Mouse (Mus musculus) forelimb bud, embryonic 11.5 days (tissue): ENCODE results near the gene Fhit.

Source experiments
- DNase-seq: peaks from one replicate; pipeline ENCODE4 v3.0.0-alpha.2; 2012; ENCODE audit warnings: low read depth, low spot score

Gene Fhit

DNA sequence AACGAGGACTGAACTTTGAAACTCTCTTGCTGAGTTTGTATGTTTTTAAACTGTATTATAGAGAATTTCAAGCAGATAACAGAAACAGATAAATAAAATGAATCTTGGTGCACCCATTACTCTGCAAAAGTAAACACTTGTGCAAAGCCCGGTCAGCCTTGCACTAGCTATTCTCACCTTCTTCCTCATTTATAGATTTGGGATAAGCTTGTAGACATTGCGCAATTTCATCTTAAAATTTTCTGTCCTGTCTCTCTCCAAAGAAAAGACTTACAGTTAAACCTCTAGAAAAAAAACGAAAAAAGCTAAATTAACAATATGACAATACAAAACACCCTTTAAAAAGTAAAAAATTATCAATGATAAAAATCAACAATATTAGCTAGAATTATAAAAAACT, 795.0 kb downstream of the Fhit start:
- DNase-seq = no peak

DNA sequence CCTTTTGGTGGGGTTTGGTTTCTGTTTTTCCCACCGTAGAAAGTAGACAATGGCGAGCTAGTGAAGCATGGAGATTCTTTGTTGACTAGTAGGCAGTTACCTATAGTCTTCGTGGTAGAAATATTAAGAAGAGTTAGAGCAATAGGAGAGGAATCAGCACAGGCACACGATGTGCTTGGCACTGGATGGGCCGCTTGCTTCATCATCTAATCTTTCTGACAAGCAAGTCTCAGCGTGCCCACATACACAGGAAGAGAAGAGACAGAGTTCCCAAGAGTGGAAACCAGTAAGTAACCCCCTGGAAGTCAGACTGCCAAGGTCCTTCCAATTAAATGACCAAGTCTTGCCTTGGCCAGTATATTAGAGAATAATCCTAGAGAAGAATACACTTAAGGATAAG, 797.6 kb downstream of the Fhit start:
- no peak for DNase-seq

DNA sequence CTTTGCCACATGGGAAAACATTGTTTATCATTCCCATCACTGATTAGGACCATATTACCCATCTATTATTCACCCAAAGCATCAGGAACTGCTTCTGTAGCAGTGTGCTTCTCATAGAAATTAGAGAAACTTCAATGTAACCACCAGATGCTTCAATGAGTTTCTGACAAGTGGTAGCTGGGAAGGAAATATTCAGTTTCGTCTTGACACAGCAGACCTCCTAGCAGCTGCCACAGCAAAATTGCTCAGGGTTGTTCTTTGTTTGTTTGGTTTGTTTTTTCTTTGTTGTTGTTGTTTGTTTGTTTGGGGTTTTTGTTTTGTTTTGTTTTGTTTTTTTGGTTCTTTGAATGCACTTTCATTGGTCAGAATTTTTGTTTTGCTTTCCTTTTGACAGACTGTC, 798.5 kb downstream of the Fhit start:
- DNase-seq = no peak

DNA sequence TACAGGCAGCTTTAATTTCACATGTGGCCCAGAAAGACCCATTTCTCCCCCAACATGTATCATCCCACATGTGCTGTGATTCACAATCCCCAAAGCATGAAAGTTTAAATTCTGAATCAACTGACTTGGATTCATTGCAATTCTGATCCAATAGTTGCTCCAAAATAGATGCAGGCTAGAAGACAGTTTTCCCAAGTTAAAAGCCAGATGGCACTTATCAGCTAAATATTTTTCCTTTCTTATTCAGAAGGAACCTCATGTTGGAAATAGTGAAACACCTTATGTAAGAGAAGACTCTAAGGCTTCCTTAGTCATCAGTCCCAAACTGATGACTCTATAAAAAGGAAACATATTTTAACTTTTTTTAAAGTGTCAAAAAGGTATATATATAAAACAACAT, 815.9 kb downstream of the Fhit start:
- DNase-seq = no peak

DNA sequence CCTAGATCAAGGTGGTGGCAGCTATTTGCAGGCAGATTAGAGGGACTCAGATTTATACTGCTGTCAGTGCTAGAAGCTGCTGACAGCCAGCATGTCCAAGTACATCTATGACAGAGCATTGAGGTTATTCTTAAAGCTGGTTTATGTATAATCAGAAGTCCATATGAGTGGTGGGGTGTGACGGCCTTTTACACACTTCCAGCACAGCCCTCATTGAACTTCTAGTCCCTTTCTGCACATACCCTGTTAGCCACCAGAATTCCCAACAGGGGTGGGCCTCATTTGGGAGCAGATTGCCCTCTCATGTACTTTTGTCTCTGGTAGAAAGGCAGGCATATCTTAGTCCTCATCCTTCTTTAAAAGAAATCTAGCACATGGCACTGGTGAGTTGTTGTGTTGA, 817.8 kb downstream of the Fhit start:
- DNase-seq = no peak

DNA sequence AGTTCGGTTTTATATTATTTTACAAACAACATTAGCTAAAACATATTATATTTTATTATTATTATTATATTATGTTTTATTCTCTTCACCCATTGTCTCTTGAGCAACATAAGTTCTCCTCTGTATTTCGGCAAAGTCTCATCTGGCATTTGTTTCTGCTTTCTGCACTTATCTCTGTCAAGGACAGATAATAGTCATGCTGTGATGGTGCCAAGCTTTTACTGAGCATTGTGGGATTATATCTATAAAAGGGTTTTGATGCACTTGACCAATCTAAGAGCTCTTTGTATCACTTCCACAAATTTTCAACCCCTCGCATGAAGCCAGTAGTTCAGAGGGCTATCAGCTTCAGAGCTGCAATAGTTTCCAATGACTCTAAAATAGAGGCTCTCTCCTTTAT, 845.1 kb downstream of the Fhit start:
- DNase-seq = no peak

DNA sequence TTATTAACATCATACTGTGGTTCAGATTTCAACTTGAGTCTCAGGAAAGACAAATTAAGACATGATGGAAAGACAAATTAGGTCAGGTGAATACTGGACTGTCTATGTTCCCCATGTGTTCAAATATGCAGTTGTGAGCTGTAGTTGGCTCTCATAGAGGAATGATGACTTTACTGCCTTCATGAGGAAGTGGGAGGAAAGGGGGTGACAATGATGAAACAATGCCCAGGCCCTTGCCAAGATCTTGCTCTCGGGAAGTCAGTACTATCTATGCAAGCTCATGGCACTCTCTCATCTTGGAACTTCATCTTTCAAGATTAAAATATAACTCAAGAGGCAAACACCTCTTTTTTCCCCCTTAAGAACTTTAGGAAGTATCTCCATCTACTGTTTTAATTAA, 849.6 kb downstream of the Fhit start:
- DNase-seq = no peak

DNA sequence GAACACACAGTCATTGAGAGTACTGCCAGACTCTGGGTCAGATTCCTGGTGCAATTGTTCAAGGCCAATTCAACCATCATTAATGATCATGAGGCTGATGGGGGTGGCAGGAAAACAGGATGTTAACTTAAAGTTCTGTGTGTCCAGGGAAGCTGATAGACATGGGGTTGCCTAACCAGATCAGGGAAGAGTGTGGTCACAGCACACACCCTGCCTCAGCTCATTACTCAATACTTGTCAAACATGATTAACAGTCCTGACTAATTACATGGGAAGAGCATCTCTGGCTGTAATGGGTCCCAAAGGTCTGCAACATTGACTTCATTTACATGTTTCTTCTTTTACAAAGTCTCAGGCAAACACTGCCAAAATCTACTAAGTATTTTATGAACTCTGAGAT, 856.5 kb downstream of the Fhit start:
- DNase-seq = no peak

DNA sequence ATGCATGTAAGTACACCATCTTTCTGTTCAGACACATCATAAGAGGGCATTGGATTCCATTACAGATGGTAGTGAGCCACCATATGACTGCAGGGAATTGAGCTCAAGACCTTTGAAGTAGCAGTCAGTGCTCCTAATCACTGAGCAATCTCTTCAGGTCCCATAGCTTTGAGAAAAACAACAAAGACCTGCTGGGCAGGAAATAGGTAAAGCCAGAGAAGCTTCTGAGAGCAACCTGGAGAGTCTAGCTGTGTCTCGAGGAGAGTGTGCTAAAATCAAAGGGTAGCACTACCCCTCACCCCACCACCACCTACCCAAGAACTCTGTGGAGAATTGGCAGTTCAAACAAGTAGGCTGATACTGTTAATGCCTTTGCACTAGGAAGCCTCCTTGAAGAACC, 860.3 kb downstream of the Fhit start:
- no peak for DNase-seq

DNA sequence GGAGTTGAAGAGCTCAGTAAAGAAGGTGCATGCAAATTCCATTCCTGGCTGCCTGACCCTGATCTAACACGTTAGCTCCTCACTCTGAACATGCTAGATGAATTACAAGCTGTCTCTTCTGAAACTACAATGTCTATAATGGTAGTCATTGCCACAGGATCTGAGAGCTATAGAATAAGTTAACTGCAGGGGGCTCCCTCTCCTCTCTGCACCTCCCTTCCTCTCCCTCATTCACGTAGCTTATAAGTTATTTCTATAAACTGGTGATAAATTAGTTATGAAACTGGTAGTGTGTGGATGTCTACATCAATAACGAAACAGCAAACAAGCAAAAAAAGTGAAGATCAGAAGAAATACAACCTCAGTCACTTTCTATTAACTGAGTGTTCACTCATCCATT, 860.9 kb downstream of the Fhit start:
- DNase-seq = no peak

DNA sequence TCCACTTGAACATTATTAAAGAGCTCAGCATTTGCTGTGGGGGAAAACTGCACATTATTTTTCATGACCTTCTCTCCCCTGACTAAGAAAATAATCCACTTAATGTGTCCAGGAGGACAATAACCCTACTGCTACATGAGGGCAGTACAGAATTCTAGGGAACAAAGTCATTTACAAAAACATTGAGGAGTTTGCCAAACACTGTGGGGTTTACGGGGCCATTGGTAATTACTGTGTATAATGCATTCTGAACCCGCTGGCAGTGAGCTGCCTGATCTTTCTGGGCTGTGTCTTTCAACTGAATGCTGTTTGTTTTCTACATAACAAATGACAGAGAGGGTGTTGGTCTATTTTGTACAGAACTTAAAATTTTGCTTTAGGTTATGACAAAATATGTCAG, 862.8 kb downstream of the Fhit start:
- no peak for DNase-seq

DNA sequence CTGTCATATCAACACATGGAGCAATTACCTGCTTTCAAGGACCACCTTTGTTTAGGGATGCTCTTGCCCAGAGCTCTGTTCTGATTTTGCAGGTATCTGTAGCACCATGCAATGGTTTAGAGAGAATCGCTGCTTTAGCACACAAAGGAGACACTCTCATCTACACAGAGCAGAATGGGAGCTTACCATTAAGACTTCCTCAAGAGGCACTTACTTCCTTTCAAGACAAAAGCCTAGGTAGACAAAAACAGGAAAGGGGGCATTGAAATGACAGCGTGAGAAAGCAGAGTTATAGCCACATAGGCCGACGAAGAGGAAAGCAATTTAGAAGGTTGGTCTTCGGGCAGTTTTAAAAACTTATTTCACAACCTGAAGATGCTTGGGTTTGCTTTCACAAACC, 872.8 kb downstream of the Fhit start:
- no peak for DNase-seq

DNA sequence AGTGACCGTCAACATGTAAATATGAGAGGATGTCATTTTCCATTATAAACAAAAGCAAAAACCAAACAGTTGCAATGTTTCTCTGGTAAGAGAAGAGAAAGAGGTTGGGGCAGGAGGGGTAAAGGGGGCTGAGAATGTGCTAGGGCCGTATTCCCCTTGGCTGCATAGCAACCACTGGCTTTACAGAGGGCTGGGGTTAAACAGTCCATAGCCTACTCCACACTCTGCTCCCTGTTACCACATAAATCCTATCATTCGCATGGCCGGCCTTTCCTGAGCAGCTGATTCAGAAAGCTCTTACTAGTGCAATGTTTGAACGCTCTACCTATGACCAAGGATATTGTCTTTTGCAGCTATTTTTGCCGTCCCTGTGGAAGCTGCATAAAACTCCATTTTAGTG, 875.8 kb downstream of the Fhit start:
- DNase-seq = no peak

DNA sequence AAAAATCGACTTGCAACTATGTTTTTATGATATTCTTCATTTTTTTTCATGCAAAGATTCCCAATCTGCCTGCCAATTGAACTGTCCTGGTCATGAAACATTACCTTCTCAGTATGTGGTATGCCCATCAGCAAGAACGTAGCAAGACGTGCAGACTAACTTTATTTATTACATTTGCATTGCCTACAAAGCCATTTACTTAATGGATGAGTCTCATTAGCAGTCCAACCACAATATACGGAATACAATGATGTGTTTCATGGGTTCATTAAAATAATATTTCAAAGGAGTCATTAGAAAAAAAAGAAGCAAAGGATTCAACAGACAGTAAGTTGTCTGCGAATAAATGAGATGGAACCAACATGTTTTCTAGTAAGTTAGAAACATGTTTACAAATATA, 933.1 kb downstream of the Fhit start:
- DNase-seq = no peak

DNA sequence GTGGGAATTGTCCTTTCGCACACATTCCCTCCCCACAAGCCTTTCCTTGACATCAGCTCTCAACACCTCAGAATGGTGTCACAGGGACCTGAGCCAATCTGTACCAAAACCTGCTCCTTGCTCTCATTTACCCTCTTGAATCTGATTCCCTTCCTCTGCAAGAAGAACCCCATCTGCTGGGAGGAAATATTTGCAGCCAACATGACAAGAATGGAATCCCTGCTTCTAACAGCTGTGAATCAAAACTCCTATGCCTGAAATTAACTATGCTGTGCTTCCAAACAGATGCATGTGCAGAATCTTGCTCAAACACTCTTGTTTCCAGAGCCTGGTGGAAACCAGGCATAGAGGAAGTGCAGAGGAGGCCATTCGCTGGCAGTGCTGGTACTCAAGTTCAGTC, 940.0 kb downstream of the Fhit start:
- DNase-seq = no peak

DNA sequence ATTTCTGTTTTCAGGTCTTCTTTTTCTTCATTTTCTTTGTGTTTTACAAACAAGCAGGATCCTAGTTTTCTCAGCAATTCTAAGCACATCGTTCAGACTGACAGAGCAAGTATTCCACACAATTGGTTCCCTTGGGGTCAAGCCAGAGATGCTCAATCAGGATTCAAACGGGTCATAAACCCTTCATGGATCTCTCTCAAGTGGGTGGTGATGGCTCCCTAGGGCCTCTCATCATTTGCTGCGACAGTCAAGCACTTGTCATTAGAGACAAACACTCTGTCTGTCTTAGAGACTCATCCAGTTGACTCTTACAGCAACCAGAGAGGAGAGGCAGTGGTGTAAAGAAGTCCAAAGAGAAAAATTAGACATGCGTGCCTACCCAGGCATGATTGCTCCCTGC, 948.6 kb downstream of the Fhit start:
- no peak for DNase-seq

DNA sequence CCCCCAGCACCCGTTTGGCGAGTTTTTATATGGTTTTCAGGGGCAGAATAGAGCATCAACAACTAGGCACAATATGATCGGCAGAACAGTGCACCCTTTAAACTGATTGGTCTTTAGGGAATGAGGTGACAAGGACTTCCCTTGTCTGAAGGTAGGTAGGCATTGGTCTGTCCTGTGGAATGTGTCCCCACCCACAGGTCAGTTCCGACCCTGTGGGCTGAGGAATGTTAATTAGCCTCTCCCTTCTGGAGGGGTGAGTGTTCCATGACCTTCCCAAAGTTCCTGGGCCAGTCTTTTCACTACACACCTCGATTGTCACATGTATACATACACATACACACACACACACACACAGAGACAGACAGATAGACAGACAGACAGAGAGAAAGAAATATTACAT, 950.7 kb downstream of the Fhit start:
- no peak for DNase-seq

DNA sequence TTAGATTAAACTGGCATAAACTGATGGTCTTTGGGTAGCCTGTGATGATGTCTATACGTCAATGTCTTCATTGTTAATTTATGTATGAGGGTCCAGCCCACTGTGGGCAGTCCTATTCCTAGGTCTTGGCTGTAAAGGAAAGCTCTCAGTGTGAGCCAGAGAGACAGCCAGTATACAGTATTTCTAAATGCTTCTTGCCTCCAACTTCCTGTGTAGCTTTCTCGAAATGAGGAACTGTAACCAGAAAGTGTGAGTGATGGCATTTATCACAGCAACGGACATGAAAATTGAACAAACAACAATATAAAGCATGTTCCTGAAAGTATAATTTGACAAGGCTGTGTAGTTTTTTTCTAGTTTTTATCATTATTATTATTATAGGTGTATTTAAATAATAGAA, 952.8 kb downstream of the Fhit start:
- DNase-seq = no peak

DNA sequence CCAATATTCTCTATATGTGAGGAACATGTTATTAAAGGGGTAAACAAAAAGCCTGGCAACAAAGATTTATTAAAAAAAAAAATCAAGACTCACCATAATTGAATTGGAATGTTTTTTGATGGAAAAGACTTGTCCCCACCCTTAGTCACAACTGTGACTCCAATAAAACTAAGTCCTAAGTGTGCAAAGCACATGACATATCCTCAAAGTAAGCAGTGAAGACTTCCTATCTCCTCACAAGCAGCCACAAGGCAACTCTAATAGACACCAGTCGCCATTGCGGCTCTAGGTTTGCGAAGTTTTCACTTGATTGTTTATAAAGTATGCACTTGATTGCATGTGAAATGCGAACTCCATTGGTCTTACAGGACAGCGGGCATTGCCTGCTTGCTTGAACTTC, 956.1 kb downstream of the Fhit start:
- DNase-seq = no peak

DNA sequence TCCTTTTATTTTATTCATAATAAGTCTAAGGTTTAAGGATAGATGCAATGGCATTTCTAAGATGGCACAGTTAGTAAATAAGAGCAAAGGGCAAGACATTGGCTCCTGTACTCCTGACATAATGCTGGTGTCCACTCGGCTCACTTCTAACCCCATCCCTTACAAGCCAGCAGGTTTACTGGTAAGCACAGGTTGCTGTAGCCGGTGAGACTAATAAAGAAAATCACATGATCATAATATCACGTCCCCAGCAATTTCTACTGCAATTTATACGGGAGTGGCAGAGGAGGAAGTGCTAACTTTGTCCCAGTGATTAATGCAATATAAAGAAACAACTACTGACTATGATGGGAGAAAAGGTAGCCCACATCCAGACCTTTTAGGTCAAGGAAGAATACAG, 956.5 kb downstream of the Fhit start:
- DNase-seq = no peak

DNA sequence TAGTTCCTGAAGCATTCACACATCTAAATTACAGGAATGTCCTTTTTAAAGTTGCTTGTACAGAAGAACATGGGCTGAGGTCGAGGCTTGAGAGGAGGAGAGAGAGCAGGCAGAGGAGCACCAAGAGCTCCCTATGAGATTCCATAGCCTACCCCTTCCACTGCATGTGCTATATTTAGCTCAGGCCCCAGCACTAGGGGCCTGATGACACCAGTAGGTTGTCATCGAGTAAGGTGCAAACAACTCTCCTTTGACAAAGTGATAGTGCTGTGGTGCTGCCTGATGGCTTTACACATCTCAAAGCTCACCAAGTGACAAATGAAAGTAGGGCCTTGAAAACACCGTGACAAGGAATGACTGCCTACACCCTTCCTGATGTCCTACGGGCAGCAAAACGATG, 967.7 kb downstream of the Fhit start:
- DNase-seq = no peak

DNA sequence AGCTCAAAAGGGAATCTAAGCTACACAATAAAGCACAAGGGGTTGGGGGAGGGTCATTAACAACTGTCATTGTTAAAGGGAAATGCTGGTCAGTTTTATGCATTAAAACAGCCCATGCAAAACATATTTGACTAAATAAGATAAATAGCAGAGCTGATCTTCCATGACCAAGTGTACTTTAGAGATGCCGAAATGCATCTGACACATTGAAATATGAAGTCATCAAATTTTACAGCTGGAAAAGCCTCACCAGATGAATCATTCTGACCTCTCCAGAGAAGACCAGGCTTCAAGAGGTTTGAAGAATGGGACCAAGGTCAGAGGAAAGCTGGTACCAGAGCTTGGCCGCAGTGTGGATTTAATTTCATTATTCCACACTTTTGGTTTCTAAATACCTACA, 990.1 kb downstream of the Fhit start:
- no peak for DNase-seq

DNA sequence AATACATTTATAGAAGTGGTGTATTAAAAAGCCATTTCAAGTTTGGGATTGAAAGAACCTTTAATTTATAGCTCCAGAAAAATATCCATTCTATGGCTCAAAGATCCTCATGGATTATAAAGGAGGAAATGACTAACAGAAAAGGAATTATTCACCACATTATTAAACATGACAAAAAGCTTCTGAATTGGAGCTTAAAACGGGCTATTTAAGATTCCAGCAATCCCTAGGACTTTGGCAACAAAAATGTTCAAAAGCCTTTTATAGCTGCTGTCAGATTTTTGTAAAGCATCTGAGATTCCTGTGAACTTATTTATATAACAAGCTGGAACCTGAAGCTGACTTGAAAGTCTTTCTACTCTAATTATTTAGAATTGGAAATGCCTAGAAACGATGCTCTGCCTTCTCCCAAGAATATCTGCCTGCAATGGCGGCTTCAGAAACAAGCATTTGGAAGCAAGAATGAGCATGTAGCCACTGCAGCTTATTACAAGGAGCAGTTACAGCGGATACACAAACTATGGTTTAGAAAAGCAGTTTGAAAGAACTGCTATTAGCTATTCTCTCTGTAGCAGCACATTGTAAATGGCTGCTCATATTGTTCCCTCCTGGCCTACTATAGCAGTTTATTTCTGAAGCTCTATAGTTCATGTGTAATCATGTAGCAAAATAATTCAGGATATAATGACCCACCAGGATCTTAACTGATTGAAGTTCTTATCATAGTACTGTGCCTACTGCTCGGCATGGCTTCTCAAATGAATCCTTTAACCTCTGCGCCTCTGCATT, 995.0 kb downstream of the Fhit start:
- no peak for DNase-seq

DNA sequence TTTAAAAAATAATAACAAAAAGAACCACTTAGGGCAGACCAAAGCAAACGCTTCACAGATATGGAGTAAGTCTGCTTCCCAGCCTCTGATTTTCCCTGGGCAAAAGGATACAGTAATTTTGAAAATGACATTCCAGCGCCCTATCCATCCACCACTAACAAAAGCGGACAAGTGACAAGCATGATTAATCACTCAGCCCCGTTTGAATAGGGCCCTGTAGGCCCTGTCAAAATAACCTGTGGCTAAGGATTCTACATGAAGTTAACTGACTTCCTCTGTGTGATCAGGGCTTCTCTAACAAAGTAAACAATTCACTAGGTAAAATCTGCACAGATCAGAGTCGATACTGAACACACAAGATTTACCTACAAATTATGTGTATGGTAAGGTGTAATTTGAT, 1012.0 kb downstream of the Fhit start:
- DNase-seq = no peak
